Mouse (Mus musculus) cerebellum, postnatal 36 days (tissue): ENCODE data around the gene Csf2rb.
"Not testable (repeated sequence)": the region's sequence is repeated elsewhere in the genome, so short reads cannot be mapped to it uniquely, and the experiment has no call there.

Source experiments
- DNase-seq, 2 experiments: peaks; one replicate each; pipeline ENCODE4 v3.0.0; 2021 to 2022; ENCODE audit warnings: mixed read lengths in 2 of 2

Csf2rb gene

DNA sequence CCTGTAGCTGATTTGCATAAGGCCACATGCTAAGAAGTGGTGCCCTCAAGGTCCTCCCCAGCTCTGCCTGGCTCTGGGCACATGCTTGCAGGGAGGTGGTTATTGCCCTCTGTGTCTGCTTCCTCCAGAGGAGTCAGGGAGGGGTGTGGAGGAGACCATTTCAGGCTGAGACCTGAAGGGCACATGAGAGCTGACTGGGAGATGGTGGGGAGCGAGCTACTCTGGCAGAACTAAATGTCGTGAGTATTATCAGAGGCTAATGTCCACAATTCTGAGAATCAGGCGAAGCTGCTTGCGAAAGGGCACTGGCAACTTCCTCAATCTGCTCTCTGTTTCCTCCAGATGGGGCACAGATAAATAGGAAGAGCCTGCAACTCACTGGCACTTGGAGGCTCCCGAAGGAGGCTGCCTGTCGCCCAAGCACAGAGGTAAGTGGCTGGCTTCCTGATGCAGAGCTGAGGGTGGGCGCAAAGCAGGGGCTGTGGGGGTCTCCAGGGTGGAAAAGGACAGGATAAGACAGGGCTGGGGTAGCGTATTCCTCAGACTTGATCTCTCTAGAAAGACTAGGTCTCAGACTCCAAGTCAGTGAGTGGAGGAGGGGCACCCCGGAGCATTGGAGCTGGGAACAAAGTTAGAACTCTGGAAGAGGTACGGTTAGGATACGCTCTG is at the start of gene Csf2rb:
TSS of gene Csf2rb (plus strand) at position 82 of the 669 bp plus-strand sequence.
- no peak for DNase-seq

GRCm38 (mm10) chr15:78278308-78278707 is 47.2 kb upstream of the Csf2rb start:
- no peak for DNase-seq

- no peak for DNase-seq
These were observed 37.6 kb upstream of the Csf2rb start for GRCm38 (mm10) chr15:78287941-78288340.

DNA sequence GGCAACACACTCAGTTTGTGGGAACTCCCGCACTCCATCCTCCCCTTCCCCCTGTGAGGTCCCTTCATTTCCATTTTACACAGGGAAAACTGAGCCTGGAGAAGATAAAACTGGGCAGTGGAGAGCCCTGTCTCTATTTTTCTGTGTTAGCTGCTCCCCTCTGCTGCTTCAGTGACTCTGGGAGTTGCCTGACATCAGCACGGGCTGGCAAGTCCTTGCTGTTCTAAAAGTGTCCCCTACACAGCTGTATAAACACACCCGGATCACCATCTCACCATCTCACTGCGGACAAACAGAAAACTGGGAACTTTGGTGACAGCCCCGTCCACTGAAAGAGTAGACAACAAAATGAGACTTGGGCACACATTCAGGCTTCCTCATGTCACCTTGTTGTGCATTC is 35.8 kb upstream of the Csf2rb start:
- DNase-seq: not testable (repeated sequence)

DNA sequence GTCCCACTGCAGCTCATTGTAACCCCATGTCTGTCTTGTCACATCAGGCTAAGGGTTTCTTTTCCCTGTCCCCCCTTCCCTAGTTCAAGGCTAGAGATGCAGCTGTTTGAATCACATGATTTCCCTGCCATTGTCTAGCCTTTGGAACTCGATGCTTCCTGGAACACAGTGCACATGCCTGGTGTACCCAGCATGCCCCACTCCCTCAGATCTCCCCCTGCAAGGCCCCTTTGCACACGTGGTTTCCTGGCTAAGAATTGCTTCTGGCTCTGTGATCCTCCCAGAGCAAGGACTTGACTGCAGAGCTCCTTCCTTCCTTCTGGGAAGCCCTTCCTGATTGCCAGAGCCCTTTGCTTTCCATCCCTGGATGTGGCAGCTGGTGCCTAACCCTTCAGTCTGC is 32.3 kb upstream of the Csf2rb start:
- not testable (repeated sequence) for DNase-seq

DNA sequence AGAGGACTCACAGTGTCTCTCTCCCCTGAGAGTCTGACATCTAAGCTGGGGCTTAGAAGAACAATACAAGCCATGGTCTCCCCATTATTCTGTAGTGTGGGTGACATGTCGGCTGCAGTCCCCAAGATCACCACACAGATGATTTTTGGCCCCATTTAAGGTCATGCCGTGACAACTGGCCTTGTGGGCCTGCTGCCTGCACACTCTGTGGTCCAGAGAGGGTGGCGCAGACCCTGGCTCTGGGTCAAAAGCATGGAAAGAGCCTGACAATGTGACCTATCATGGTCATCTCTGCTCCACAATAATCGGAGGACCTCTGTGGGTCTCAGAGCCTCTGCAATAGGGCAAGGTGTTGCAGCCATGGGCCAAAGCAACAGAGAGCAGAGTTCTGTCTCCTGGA is 31.8 kb upstream of the Csf2rb start:
- no peak for DNase-seq

- no peak for DNase-seq
These were observed 27.0 kb upstream of the Csf2rb start for GRCm38 (mm10) chr15:78298558-78298957.

DNA sequence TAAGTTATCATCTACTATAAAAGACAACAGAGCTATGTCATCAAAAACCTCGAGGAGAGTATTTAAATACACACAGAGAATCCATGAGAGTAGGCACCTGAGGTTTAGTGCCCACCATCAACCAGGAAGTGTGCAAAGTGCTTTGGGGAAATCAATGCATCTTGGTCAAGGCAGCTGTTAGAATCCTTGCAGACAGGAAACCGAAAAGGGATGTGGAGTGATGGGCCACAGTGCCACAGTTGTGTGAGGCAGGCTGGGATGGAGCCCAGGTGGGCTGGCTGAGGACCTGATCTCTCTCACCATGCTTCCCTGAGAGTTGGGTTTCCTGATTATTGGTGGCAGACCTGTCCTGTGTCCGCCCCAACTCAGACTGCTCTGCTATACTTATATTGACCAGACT is 25.9 kb upstream of the Csf2rb start:
- no peak for DNase-seq

GRCm38 (mm10) chr15:78300773-78301172 is 24.8 kb upstream of the Csf2rb start:
- DNase-seq: no peak

DNA sequence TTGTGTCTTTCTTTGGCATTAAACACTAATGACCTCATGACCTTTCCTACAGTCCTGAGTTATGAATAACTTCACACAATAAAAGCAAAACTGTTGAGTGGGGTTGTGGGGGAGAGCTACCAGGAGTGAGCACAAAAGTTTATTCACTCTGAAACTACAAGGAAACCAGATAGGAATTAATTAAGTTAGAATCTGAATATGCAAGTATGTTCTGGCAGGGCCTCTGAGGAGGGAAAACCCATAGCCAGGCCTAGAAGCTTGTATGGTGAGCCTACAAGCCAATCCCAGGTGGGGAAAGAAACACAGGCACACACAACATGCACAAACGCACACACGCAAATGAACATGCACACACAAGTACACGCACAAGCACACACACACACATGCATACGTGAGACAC is 22.8 kb upstream of the Csf2rb start:
- no peak for DNase-seq

GRCm38 (mm10) chr15:78303665-78304233 is 21.8 kb upstream of the Csf2rb start:
- no peak for DNase-seq

- no peak for DNase-seq
These were observed 20.1 kb upstream of the Csf2rb start, which contains the start of gene Csf2rb2 for GRCm38 (mm10) chr15:78305341-78305933. Gene Csf2rb2 (minus strand): TSS chr15:78305721.

DNA sequence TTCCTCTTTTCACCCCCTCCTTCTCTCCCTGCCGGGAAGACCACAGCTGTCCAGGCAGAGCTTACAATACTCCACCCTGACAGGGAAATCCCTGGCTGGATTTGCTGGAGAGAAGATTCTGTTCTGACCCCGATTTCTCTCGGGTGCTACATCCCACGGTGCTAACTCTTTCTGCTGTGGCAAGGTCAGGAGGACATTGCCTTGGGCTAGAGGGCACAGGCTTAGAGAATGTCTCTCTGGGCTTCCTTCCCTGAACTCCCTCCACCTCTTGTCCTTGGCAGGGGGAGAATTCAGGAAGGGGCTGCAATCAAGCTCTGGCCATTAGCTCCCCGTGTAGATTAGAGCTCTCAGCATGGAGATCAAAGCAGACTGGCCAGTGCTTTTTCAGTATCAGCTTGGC is 15.7 kb upstream of the Csf2rb start:
- no peak for DNase-seq

GRCm38 (mm10) chr15:78310971-78311370 is 14.6 kb upstream of the Csf2rb start:
- no peak for DNase-seq

DNA sequence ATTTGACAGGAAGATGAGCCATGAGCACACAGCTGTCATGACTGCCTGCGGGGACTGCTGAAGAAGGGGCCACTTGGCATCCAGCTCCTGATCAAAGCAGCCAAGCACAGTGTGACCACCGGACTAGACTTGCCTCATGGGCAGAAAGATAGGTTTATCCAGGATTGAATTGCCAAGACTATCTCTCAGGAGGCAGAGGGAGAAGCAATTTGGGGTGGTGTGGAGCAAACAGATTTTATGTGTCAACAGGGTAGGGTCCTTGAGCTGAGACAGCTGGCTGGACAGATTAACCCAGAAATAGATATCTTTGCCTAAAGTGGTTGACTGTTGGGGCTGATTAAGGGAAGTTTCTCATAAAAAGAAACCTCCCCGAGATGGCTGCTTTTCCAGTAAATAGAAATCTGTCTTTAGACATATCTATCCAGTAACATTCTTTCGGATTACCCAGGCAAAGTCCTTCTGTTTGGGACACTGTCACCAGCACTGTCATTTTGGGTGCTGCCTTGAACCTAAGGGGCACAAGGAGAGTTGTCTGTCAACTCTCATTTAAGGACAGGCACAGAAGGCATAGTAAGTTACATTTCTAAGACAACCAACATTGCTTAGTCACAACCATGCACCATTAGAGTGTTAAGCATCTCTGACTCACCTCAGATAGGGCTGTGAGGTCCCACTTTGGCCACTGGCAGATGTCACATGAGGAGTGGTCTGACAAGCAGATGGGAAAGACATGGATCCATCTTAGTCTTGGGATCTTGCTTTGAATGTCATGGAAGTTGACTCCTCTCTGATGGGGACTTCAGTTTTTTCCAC is 12.9 kb upstream of the Csf2rb start:
- not testable (repeated sequence) for DNase-seq

DNA sequence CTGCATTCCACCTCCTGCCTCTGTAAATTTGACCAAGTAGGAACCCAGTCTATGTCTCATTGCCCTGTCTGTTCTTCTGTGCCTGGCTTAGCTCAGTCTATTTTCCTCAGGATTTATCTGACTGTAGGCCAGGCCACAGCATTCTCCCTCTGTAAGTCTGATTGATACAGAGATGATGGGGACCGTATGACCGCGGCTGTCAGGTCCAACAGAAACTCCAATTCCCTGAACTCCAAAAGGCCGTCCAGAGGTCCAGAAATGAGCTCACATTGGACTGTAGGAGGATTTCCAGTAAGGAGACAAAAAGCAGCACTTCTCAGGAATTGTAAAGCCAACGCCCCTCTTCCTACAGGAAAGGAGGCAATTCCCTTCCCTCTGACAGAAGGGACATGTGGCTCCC is 11.9 kb upstream of the Csf2rb start:
- not testable (repeated sequence) for DNase-seq

- not testable (repeated sequence) for DNase-seq
These were observed 7.0 kb upstream of the Csf2rb start for GRCm38 (mm10) chr15:78318338-78319171.

GRCm38 (mm10) chr15:78320825-78321496 is 4.6 kb upstream of the Csf2rb start:
- DNase-seq: peak; percentile 31

DNA sequence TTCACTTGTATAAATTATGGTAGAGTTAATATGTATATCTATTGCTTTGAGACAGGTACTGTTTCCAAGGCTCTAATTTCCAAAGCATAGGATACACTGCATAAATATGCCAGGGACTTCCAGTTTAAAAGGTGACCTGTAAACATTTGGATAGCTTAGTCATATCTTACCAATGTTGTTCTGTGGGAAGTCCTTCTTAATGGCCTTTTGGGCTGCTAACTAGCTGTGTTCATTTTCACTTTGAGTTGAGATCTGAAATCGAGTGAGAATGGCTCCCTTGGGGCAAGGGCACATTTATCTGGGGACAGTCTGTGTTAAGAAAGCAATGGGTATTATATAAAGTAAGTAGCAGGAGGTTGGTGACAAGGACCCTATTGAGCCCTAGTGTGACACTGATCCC is 2.2 kb upstream of the Csf2rb start:
- DNase-seq: no peak

DNA sequence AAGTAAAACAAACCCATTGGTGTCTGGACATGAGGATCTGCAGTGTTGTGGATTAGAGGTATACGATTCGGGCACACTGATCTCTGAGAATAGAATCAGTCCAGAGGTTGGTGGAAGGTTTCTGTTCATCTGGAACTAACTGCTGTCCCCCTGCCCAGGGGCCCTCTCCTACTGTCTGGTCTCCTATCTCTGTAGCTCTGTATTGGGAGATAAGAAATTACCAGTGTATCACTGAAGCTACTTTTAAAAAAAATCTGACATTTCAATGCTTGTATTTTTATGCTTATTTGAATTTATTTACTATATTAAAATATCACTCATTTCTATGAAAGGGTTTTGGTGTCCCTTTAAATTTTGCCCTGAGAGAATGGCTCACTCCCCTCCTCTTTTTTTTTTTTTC is 1.3 kb upstream of the Csf2rb start:
- DNase-seq: no peak

- DNase-seq: no peak
These were observed 1.2 kb downstream of the Csf2rb start for GRCm38 (mm10) chr15:78326747-78327146.
